Mouse (Mus musculus): Measurements from ENCODE around the gene Znhit3. TPM values are rescaled to one million over a fixed set of nuclear protein-coding genes. Genes with fewer than 3 reads are reported as not detected.

The Znhit3 gene
- polyA plus RNA-seq, 1 experiment = 0.47 TPM

DNA sequence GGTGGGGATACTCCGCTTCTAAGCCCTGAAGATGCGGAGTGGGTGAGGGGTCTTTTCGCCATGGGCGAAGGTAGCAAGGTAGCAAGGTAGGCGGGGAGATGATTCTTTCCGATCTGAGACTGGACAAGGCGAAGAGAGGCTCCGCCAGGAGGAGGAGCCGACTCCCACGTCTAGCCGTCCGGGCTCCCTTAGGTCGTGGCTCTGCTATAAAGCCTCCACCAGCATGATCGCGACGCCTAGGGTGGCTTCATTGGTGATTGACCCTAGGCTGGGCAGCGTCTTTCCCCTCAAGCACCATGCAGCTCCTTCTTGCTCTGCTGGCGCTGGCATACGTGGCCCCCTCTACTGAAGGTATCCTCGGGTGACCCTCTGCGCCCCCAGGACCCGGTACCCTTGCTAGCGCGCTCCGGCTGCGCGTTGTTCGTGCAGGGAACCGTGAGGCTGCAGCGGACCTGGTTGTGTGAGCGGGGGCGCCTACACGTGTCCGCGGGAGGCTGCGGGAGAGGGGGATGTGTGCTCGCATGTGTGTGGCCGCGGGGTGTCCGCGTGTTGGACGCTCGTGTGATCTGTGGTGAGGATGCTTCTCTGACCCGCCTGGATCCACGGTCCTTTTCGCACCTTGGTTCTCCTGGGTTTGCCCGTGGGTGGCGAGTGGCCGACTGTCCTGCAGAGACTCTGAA lies 41.6 kb upstream of the Znhit3 start, which contains the start of gene Car4:
Car4 (plus strand) TSS at position 196 of the 680 bp plus-strand sequence.
- Histone ChIP-seq H3K4me3 (replicated peaks) (no peak within 1 kb of the TSS), H3K27me3 (ENCODE audit: control insufficient read depth) (peaks cover 61% of the 10 kb centered on the region), H3K36me3 (ENCODE audit: control insufficient read depth) (no peaks in the 10 kb centered on the region), H3K4me1 (ENCODE audit: control insufficient read depth) (no peaks in the 10 kb centered on the region; the same call in 1 of the 2 replicates), H3K9me3 (ENCODE audit: control insufficient read depth, low read length) (peaks cover 5% of the 10 kb centered on the region; the same call in 1 of the 2 replicates)
- TF ChIP-seq GATA1 (IDR thresholded peaks at IDR 0.05; ENCODE audit: low read length) (no peak), TAL1 (IDR thresholded peaks at IDR 0.05; ENCODE audit: low read length) (no peak)

DNA sequence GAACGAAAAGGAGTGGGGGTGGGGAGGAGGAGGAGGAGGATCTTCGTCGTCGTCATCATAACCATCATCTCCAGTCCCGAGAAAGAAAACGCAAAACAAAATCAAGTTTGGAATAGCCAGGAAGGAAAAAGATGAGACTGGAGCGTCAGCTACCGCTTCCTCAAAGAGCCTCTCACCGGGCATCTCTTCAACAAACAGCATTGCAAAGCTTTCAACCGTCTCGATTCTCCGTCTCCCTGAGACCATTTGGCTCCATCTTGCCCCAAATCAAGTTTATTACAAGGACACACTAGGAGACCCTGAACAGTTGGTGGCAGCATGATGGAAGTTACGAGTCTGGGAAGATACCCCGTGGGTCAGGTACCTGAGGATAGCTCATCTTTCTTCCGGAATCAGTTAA lies 41.0 kb upstream of the Znhit3 start:
- Histone ChIP-seq H3K27me3 (ENCODE audit: control insufficient read depth) (peaks cover 61% of the 10 kb centered on the region), H3K36me3 (ENCODE audit: control insufficient read depth) (no peaks in the 10 kb centered on the region), H3K4me3 (replicated peaks) (no peak overlapping the region)

DNA sequence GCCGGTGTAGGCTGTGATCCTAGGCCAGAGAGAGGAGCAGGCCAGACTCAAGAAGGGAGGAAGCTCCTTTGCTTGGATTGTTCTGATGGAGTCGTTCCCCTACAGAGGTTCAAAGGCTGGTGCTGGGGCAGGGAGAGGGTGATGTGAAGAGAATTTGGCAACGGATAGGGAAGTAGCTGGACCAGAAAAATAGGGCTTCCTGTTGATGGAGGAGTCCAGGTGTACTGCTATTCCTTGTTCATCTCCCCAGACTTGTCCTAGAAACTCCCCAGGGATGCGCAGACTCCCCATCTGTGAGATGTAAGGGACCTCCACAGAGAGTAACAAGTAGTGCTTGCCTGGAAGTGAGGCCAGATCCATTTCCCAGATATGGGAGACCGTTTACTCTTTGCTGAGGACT lies 40.2 kb upstream of the Znhit3 start:
- Histone ChIP-seq H3K4me3 (replicated peaks) (no peak overlapping the region), H3K4me1 (ENCODE audit: control insufficient read depth) (no peaks in the 10 kb centered on the region; the same call in 1 of the 2 replicates), H3K36me3 (ENCODE audit: control insufficient read depth) (no peaks in the 10 kb centered on the region), H3K9me3 (ENCODE audit: control insufficient read depth, low read length) (peaks cover 5% of the 10 kb centered on the region; the same call in 1 of the 2 replicates), H3K27me3 (ENCODE audit: control insufficient read depth) (peaks cover 59% of the 10 kb centered on the region)
- no peak for TF ChIP-seq TAL1 (IDR thresholded peaks at IDR 0.05; ENCODE audit: low read length)
- no peak for TF ChIP-seq GATA1 (IDR thresholded peaks at IDR 0.05; ENCODE audit: low read length)

More for the DNA sequence above, 41.0 kb upstream of the Znhit3 start:
- TF ChIP-seq TAL1 (IDR thresholded peaks at IDR 0.05; ENCODE audit: low read length) (no peak), GATA1 (IDR thresholded peaks at IDR 0.05; ENCODE audit: low read length) (no peak)
- Histone ChIP-seq H3K4me1 (ENCODE audit: control insufficient read depth) (no peaks in the 10 kb centered on the region; the same call in 1 of the 2 replicates), H3K9me3 (ENCODE audit: control insufficient read depth, low read length) (peaks cover 5% of the 10 kb centered on the region; the same call in 1 of the 2 replicates)

DNA sequence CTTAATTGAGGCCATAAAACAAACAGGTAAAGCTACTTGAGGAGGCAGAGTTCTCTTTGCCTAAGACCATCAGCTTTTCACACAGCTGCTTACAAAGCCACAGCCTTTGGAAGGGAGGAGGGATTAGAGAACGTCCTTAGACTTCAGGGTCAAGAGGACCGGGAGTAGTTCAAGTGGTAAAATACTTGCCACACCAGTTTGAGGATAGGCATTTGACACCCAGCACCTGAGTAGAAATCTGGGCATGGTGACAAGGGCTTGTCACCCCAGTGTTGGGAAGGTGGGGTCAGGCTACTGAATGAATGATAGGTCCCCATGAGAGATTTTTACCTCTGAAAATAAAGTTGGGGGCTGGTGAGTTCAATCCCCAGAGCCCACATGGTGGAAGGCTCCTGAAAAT lies 36.4 kb upstream of the Znhit3 start:
- no peak overlapping the region for H3K4me3 ChIP-seq (replicated peaks)
- peaks cover 25% of the 10 kb centered on the region for H3K27me3 ChIP-seq (ENCODE audit: control insufficient read depth)
- no peak for TF ChIP-seq TAL1 (IDR thresholded peaks at IDR 0.05; ENCODE audit: low read length)
- no peaks in the 10 kb centered on the region for H3K36me3 ChIP-seq (ENCODE audit: control insufficient read depth)
- H3K4me1 ChIP-seq (ENCODE audit: control insufficient read depth) = no peaks in the 10 kb centered on the region; the same call in 1 of the 2 replicates
- peaks cover 1% of the 10 kb centered on the region; the same call in 1 of the 2 replicates for H3K9me3 ChIP-seq (ENCODE audit: control insufficient read depth, low read length)

DNA sequence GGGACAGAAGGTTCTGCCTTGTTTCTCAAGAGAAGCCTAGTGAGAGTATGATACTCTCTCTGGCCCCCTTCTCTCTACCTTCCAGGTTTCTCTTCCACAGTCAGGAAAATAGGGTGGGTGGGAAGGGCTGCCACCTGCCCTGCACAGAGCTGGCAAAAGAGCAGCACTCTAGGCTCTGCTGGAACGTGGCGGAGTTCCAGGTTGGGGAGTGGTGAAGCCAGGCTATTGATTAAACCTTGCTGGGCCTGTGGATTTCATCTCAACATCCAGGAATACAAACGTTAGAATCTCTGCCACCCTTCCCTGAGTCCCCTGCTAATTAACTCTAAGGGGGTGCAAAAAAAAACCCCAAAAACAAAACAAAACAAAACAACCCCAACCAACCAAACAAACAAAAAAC lies 32.4 kb upstream of the Znhit3 start:
- Histone ChIP-seq H3K4me3 (replicated peaks) (no peak overlapping the region), H3K27me3 (ENCODE audit: control insufficient read depth) (peaks cover 28% of the 10 kb centered on the region), H3K4me1 (ENCODE audit: control insufficient read depth) (no peaks in the 10 kb centered on the region), H3K9me3 (ENCODE audit: control insufficient read depth, low read length) (no peaks in the 10 kb centered on the region), H3K36me3 (ENCODE audit: control insufficient read depth) (no peaks in the 10 kb centered on the region)
- no peak for TF ChIP-seq GATA1 (IDR thresholded peaks at IDR 0.05; ENCODE audit: low read length)
- TF ChIP-seq TAL1 (IDR thresholded peaks at IDR 0.05; ENCODE audit: low read length) = no peak

DNA sequence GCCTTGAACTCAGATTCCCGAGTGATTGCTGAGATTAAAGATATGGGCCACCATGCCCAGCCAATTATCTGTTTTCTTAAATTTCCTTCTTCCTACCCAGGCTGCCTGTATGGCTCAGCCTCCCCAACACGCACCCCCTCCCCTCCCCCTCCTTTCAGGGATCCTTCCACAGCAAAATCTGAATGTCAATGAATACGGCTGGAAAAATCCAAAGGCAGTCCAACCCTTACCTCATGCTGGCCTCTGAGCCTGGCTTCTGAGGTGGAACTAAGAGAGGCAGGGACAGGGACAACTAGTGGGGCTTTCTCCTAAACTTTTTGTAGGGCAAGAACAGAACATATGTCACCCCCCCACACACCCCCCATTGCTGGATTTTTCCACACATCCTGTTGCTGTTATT lies 31.9 kb upstream of the Znhit3 start:
- no peaks in the 10 kb centered on the region for H3K9me3 ChIP-seq (ENCODE audit: control insufficient read depth, low read length)
- H3K4me3 ChIP-seq (replicated peaks) = no peak overlapping the region
- no peaks in the 10 kb centered on the region for H3K4me1 ChIP-seq (ENCODE audit: control insufficient read depth)
- no peaks in the 10 kb centered on the region for H3K36me3 ChIP-seq (ENCODE audit: control insufficient read depth)
- no peak for TF ChIP-seq TAL1 (IDR thresholded peaks at IDR 0.05; ENCODE audit: low read length)
- peaks cover 32% of the 10 kb centered on the region for H3K27me3 ChIP-seq (ENCODE audit: control insufficient read depth)

DNA sequence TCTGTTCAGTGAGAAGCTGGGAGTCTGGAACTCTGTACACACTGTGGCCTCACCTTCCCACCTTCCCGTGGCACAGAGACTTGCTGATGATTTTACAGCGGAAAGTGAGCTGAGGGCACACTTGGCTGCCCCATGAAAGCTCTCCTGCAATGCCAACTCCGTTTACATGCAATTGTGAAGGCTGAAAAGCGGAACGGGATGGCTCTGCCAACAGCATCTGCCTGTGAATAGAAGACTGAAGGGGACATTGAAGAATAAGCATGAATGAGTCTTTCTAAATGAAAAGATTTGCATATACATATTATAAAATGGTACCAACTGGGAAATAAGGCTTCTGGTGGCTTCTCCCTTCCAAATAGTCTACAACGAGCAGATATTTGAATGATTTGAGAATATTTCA lies 31.0 kb upstream of the Znhit3 start:
- Histone ChIP-seq H3K4me3 (replicated peaks) (no peak overlapping the region), H3K9me3 (ENCODE audit: control insufficient read depth, low read length) (no peaks in the 10 kb centered on the region), H3K36me3 (ENCODE audit: control insufficient read depth) (no peaks in the 10 kb centered on the region), H3K27me3 (ENCODE audit: control insufficient read depth) (peaks cover 39% of the 10 kb centered on the region), H3K4me1 (ENCODE audit: control insufficient read depth) (no peaks in the 10 kb centered on the region)
- no peak for TF ChIP-seq TAL1 (IDR thresholded peaks at IDR 0.05; ENCODE audit: low read length)
- TF ChIP-seq GATA1 (IDR thresholded peaks at IDR 0.05; ENCODE audit: low read length) = no peak

DNA sequence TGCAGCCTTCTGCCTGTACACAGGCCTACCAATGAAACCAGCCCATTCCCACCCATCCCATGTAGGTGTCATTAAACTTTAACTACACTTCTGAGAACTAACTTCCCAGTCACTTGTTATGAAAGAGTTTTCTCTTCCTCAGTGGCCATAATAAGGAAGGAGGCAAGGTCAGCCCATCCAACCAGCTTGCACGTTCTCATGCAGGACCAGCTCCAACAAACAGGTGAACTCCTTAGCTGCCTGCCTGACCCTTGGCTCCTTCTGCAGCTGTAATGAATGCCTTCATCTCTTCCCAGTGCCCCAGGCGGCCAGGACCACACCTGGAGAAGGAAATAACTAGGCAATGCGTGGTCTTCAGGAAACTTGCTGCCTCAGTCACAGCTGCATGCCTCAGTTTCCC lies 29.7 kb upstream of the Znhit3 start:
- Histone ChIP-seq H3K27me3 (ENCODE audit: control insufficient read depth) (peaks cover 39% of the 10 kb centered on the region), H3K36me3 (ENCODE audit: control insufficient read depth) (no peaks in the 10 kb centered on the region), H3K9me3 (ENCODE audit: control insufficient read depth, low read length) (no peaks in the 10 kb centered on the region), H3K4me1 (ENCODE audit: control insufficient read depth) (no peaks in the 10 kb centered on the region), H3K4me3 (replicated peaks) (no peak overlapping the region)
- no peak for TF ChIP-seq TAL1 (IDR thresholded peaks at IDR 0.05; ENCODE audit: low read length)

DNA sequence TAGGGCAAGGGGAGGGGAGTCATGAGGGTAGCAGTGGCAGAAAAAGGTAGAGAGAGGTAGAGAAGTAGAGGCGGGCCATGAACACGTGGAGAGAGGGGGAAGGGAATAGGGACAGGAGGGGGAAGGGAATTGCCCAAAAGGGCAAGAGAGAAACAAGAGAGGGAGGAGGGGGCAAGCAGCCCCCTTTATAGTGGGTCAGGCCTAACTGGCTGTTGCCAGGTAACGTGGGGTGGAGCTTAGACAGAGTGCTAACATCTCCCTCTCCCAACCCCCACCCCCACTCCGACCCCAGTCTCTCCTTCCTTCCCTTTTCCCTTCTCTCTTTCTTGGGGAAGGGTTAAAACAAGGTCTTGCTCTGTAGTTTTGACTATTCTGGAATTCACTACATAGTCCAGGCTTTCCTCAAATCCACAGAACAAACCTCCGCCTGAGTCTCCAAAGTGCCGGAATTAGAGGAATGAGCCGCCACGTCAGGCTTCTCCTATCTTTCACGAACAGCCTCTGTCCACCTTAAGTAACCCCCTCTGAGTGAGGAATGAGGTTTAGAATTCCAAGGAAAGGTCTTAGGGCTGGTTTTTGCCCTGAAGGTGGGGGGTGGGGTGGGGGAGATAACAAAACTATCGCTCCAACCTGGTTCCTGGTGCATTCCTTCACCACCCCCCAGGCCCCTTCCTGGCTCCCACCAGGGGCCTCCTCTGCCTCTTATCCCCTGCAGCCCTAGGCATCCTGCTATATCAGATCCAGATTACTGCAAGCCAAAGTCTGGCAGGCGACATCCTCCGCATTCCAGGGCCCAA lies 28.7 kb upstream of the Znhit3 start:
- Histone ChIP-seq H3K27me3 (ENCODE audit: control insufficient read depth) (peaks cover 39% of the 10 kb centered on the region), H3K9me3 (ENCODE audit: control insufficient read depth, low read length) (no peaks in the 10 kb centered on the region), H3K4me3 (replicated peaks) (no peak overlapping the region), H3K4me1 (ENCODE audit: control insufficient read depth) (no peaks in the 10 kb centered on the region), H3K36me3 (ENCODE audit: control insufficient read depth) (no peaks in the 10 kb centered on the region)
- TF ChIP-seq TAL1 (IDR thresholded peaks at IDR 0.05; ENCODE audit: low read length) (no peak), GATA1 (IDR thresholded peaks at IDR 0.05; ENCODE audit: low read length) (no peak)

All from erythroblast, embryonic 14.5 days (primary cell).